Mouse (Mus musculus): ENCODE data around the gene Dcst2.

Dcst2 gene

DNA sequence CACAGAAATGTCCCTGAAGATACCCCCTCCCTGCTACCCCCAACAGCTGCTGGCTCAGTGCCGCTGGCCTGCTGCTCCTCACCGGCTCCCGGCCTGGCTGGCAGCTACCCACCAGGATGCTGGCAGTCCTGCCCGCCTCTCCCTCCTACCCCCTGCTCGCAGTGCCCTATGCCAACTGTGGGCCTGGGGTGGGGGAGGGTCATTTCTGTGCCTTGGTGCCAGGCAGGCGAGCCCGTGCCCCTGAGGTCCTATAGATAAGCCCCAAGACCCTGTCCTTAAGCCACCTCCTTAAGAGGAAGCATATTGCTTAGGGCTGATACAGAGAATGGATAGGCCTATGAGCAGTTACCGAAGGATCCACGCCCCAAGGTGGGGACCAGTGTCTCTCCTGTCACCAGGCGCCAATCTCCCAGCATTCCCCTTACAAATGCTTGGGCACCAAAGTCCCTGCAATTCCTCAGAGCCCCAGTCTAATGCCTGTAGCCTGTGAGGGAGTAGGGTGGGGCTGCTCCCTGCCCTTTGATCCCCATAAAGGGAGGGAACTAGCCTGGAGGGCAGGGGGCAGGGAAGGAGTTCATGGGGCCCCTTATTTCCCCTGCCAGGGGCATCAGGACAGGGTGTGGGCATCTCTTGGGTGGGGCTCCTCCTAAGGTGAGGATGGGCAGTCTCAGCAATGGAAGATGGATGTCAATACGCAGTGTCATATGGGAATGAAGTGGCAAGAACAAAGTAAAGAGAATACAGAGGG lies 26.5 kb downstream of the Dcst2 start:
- DNase-seq (ENCODE audit: low read depth) = no peak

DNA sequence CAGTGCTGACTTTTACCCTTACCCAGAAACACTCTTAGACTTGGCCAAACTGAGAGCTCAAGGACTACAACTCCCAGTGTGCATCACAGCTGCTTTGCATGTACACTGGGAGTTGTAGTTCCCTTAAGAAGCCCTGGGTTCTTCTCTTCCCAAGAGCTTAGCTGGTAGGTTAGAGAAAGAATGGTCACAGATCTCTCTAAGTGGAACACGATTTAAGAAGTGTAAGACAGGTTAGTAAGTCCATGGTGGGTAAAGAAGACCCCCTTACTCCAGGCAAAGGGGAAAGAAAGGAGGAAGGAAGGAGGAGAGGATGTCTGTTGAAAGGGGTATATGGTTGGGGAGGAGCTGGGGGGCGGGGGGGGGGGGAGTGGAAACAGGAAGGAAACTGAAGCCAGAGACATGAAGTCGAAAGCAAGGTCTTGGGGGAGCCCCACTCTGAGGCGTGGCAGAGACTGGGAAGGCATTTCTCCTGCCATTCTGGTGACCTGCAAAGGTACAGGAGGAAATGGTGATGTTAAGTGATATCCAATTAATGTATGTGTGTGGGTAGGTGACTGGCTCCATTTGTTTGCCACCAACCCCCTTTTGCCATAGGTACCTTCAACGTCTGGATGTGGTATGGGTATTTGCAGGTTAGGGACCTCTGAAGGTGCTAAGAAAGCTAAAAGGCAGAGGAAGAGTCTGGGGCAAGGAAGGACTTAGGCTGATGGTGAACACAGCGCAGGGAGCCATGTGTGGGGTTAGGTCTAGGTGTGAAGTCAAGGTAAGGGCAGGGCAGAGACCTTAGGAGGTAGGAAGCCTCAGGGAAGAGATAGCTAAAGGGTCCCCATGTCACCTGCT lies 27.3 kb downstream of the Dcst2 start:
- no peak for DNase-seq (ENCODE audit: low read depth)

DNA sequence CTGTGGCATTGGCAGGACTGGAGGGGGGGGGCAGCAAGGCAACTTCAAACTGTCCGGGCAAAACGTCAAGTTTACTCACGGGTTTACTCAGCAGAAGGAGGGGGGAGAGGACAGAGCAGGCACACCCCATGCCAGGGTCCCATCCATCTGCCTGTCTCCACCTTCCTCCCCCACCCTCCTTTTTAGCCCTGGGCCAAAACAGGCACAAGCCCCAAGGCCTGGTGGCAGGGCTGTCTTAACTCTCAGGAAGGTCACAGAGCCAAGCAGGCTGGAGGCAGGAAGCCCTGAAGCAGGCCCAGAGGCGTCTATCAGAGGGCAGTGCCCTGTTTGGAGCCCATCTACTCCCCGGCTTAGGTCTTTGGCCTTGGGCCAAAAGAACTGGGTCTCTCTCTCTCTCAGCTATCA lies 28.3 kb downstream of the Dcst2 start:
- DNase-seq (ENCODE audit: low read depth) = no peak

DNA sequence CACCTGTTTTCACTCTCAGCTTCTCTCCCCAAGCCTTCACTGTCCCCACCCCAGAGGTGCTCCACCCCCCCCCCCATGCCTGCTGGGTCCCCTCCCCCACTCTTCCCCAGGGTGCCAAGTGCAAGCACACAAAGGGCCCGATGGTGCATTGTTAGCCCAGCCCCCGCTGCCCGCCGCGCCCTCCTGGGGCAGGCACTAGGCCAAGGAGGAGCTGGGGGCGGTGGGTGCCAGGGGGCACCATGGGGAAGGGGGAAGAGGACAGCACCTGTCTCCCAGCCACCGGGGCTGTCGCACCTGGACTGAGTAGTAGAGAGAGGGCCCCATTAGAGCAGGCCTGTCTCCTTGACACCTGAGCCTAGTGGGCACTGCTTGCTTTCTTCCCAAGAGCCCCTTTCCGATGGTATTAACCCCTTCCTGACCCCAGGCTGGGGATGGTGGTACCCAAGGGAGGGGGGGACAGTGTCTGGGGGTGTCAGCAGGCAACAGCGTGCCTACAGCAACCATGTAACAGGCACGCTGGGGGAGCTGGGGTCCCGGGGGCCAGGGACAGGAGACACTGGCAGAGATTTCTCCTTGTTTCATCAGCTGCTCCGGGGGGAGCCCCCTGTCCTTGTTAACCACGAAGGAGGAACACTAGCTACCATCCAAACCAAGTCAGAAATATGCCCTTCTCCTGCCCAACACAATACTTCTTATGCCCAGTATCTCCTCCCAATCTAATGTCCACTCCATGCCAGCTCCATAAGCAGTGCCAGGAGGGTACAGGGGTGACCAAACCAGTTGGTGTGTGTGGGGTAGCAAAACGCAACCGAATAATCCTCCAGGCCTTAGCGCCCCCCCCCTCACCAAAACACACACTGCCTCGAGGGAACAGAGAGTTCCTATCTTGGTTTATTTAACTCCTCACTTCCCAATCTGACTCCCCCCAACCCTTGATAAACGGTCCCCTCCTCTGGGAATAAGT lies 29.2 kb downstream of the Dcst2 start:
- DNase-seq (ENCODE audit: low read depth) = no peak

DNA sequence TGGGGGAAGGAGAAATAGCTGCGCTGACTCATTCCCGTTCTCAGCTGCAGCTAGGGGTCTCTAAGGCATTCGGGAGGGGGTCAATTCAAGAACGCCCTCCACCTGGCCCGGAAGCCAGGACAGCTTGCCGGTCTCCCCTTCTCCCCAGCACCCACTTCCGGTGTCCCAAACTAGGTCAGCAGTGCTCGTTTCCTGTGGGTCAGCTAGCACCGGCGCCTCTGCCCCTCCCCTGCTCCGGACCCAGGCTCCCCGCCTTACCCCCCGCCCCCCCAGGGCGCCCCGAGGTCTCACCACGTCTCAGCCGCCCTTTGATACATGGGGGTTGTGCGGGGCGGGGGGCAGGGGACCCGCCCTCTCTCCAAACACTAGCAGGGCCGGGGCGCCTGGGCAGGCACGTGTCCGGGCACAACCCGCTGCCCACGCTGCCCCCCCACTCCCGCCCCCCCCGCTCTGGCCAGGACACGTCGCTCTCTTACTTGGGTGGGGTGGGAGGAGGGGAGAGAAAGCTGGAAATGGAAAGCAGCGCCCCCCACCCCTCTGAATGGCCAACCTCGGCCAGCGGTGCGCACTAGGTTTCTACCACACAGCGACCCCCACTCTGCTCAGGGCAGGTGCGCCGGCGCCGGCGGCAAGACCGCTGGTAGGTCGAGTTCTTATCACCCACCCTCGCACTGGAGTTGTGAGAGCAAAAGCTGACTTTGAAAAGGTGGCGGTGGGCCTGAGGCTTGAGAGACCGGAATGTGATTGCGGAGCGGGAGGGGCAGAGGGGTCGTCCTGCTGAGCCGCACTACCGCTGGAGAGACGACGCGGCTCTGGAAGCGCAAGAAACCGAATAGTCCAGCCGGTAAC lies 30.1 kb downstream of the Dcst2 start:
- DNase-seq (ENCODE audit: low read depth) = no peak

DNA sequence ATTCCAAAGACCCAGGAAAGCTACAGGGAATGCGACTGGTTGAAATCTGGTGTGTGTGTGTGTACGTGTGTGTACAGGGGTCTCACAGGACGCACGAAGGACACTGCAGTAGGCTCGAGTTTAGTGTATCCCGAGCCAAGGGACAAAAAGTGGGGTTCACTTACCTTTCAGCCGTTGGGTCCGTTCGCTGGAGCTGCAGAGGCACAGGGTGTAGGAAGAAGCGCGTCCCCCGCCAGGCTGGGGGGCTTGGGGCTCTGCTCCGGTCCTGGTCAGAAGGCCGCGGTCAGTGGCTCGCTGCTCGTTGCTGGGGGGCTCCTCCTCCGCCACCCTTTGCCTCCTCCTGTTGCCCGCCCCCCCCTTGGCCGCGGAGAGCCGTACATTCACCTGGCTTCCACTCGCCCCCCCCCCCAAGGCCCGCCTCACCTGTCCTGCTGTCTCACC lies 31.1 kb downstream of the Dcst2 start:
- DNase-seq (ENCODE audit: low read depth) = no peak

DNA sequence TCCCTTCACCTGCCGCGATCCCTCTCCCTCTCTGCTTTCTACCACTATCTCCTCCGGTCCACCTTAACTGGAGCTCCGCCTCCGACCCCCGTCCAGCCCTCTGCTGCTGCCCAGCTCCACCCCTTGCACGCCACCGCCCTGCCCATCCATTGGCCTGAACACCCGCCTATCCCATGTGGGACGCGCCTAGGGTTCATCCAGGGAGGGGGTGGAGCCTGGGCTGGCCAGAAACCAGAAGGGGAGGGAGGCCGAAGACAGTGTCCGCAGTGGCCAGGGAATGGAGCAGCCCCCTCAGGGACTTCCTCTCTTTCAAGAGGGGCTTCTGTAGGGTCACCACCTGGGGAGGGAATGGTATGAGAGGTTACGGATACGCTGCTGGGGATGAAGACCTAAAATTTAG lies 31.8 kb downstream of the Dcst2 start:
- DNase-seq (ENCODE audit: low read depth) = peak; percentile 93

DNA sequence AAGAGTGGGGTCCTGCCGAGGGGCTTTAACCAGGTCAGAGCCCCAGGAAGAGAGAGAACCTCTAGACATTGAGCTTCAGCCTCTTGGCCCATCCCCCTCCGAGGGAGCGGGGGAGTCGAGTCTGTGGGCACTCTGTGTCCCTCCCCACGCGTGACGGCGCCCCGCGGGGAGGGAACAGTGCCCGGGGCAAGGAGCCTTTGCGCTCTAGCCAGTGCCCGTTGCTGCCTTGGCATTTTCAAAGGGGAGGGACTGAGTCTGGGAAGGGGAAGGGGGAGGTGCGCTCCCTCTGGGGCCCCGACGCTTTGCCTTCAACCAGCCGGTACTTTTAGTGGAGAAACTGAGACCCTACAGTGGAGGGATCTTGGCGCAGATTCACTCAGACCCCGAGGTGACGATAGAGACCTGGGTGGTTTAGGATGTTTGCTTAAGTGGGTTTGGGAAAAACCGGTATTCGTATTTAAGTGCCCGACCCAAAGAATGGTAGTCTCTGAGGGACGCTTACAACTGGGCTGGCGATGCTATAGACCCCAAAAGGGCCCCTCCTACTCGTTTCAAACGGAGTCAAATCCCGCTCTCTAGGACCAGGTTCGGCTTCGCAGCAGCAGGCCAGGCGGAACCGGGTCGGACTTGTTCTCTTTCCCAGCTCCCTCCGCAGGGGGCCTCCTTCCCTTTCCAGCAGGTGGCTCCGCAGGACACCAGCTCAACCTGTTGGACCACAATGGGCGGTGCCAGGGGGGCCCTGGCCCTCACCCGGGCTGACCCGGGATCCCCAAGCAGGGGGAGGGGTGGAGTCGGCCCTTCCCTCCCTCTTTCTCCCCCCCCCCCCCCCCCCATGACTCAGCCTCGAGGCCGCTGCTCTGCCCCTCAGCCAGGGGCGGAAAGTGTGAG lies 32.5 kb downstream of the Dcst2 start, which contains the start of gene Zbtb7b:
Zbtb7b (minus strand) TSS at position 771 of the 888 bp plus-strand sequence.
- peak; percentile 54 for DNase-seq (ENCODE audit: low read depth)

DNA sequence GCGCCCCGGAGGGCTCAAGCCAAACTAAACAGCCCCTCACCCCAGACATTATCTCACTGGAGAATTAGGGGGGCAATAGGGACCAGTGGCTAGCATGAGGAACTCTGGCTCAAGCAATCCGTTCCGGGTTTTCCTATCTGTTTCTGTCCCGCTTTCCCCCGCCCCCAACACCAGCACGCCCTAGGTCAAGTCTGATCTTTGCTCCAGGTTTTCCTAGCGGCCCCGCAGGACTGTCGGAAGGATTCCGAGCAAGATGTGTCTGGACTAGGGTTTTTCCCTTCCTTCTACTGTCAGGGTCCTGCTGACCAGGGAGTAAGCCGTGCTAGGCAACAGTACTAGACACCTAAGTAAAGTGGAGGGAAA lies 33.1 kb downstream of the Dcst2 start:
- DNase-seq (ENCODE audit: low read depth) = peak; percentile 68

DNA sequence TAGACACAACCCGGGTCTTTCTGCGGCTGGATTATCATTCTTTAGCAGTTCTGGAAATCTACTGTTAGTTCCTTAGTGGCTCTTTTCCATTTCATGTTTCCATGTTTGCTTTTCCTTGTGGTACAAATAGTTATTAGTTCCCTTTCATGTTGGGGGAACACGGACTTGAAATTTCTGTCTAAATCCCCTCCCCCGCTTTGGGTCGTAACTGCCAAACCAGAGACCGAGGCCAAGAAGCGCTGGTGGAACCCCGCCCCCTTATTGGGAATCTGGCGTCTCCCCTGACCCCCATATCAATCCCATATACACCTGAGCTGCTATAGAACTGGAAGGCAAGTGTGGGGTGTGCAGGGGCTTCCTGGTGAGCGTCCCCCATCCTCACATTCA lies 33.6 kb downstream of the Dcst2 start:
- no peak for DNase-seq (ENCODE audit: low read depth)

DNA sequence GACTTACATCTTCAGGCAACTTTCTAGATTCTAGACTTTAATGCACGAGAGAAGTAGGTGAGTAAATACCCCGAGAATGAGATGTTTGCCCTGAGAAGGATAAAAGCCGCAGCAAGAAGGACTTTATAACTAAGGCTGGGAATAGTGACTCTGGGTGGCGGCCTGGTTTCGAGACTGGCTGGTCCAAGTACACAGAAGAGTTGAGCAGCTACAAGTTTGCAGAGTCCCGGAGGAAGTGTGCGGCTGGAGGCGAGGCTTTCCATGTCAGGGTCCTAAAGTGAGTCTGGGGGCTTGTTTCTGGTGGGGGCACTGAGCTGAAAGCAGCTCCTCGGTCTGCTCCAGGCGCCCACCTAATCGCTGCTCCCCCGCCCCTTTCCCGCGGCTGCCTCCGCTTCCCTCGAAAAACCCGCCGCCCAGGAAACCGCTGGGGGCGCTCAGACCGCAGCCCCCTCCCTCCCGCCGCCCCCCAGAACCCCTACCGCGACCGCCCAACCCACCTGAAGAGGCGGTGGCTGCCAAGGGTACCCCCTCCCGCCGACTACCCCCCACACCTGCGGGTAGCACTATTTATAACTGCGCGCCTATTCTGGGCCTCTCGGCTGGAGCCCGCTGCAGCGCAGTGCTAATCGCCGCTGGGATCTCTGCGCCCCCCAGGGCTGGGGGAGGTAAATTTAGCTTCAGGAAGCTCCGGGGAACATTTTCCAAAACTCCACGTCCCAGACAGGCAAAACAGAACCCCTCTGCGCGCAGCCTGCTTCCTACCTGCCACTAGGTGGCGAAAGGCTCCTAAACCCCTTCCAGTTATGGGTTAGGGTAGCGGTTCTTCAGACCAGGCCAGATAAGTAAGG lies 34.3 kb downstream of the Dcst2 start:
- DNase-seq (ENCODE audit: low read depth) = no peak

DNA sequence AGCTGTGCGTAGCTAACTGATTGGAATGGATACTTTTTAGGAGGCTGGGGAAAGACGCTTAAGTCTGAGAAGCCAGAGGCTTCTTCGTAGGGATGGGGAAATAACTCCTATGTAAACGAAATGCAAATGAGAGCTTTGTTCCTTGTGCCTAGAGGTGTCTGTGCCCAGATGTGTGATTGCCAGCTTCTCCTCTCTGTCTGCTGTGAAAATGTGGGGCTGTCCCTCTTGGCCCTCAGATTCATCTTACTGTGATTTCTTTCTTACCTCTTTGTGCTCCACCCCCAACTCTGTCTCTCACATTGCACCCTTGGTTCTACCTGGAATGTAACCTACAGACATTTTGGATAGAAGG lies 34.9 kb downstream of the Dcst2 start:
- DNase-seq (ENCODE audit: low read depth) = no peak

DNA sequence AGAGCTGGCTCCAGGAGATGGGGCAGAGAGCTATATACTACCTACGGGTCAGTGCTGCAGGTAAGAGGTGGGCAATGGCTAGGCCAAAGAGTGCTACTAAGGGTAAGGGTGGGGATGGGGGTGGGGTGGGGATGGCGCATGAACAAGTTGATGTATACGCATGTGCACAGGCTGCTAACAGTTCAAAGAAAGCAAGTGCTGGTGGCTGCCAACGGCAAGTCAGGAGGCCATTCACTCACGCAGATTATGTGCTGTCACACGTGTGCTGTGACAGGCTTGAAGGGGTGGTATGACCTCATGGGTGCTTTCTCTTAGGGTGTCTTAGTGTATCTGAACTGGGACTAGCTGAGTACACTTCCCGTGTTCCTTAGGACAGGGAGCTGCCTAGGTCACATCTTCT lies 39.6 kb downstream of the Dcst2 start:
- no peak for DNase-seq (ENCODE audit: low read depth)

DNA sequence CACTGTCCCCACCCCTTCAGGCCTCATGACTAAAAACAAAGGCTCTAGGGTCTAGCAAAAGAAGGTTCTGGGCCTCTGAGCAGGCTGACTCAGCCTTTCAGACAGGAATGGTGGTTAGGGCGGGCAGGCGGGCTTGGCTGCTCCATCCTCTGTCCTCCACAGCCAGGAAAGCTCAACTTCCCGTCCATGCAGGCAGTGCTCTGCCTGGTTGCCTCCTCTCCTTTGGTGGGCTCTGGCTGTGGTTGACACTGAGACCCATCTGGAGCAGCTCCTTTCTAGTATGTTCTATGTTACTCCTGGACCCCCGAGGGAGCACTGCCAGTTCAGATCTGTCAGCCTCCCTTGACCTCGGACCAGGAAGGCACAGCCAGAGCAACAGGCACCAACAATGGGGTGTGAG lies 40.9 kb downstream of the Dcst2 start, which contains the start of gene Lenep:
Lenep (minus strand) TSS at position 101 of the 400 bp plus-strand sequence.
- no peak for DNase-seq (ENCODE audit: low read depth)

DNA sequence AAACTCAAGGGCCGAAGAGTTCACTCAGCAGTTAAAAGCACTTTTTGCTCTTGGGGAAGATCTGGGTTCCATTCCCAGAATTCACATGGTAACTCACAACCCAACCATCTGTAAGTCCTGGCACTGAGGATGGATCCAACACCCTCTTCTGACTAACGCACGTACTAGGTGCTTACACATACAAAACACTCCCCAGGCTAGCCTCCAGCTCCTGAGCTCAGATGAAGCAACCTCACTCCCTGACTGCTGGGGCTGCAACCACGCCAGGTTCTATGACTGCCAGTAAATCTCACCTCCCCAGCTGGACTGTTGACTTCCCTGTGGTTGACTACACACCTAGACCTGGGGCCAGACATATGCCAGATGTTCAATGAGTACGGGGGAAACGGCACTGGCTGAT lies 45.1 kb downstream of the Dcst2 start:
- no peak for DNase-seq (ENCODE audit: low read depth)

DNA sequence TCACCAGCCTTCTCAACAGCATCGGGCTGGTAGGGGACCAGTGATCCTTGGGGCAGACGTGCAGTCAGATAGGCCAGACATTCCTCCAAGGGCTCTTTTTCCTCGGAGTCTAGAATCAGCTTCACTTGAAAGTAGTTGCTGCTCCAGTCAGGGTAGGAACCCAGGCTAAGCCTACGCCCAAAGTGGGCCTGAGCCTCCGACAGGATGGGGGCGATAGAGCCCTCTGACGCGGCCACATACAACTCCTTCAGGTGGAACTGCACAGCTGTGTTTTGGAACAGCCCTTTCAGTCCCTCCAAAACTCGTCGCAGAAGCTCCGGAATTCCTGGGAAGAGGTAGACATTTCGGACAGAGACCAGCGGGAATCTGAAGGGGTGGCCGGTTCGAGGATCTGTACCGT lies 46.7 kb downstream of the Dcst2 start:
- DNase-seq (ENCODE audit: low read depth) = no peak

DNA sequence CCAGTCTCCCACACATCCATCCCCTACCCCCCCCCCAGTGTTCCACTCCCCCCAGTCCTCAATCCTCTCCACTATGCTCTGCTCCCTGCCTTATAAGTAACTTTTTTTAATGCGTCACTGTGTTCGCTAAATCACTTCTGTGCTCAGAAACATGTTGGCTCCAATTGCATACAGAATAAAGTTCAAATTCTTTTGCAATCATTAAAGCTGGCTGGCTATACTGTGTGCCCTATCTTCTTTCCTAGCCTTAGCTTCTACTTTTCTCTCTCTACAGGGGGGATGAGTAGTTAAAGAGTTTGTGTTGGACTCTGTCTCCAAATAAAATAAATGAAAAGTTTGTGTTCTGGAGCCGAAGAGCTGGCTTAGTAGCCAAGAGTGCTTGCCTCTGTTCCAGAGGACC lies 47.9 kb downstream of the Dcst2 start:
- no peak for DNase-seq (ENCODE audit: low read depth)

DNA sequence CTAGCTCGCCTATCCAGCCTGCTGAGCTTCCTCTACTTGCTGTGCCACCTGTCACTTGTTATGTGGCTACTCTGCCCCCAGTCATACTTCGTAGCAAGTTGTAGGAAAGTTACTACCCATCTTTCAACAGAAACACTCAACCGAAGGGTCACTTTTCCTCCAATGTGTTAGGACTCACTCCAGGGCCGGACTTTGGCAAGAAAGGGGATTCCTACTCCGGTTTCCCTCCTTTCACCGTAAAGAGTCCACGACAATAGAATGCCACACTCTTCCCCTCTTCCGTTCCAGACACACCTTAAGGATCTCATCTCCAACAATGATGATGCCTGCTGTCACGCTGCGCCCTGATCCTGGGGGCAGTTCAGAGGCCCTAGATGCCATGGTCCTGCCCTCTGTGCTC lies 49.1 kb downstream of the Dcst2 start:
- no peak for DNase-seq (ENCODE audit: low read depth)

Data from c-Kit-positive CD71-positive TER-119-negative erythroid progenitor cells, embryonic 14.5 days (primary cell).